Mouse (Mus musculus): ENCODE measurements at regions not wholly inside any gene's neighbourhood (a gene's known extent, or its start where the extent isn't known, plus 50 kb on each side); places are given as distances from the start of the nearest gene placed in this dataset.
"Not testable (repeated sequence)": the region's sequence is repeated elsewhere in the genome, so short reads cannot be mapped to it uniquely, and the experiment has no call there.

DNA sequence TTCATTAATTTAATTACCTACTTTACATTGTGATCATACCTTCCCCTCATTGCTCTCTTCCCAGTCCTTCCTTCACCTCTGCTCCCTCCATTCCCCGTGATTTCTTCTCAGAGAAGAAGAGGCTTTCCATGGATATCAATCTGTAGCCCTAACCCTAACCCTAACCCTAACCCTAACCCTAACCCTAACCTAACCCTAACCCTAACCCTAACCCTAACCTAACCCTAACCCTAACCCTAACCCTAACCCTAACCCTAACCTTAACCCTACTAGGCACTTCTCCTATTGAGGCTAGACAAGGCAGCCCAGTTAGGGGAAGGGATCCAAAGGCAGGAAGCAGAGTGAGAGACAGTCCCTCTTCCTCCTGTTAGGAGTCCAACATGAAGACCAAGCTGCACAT, 693.1 kb upstream of the Diaph2 start:
- not testable (repeated sequence) for TF ChIP-seq ZNF384 (IDR thresholded peaks at IDR 0.05; ENCODE audit: low read depth, low read length); HCFC1 (IDR thresholded peaks at IDR 0.05; ENCODE audit: borderline replicate concordance, insufficient read depth, low read length)

Data from ES-E14 (cell line).